9 mouse cellular contexts compared by ENCODE assay signal in genomic region chr15:41162793-41163192, GRCm38 (mm10).
DNase-seq lines count a peak whose midpoint lies in the region; ATAC-seq lines count a peak whose summit lies in the region.
"Had no signal": no experiment of that assay in that cellular context is flagged by ENCODE, and none has a peak within 500 bp of the region (broad histone marks: within the 10 kb centered on the region; RNA-seq: fewer than 3 reads in every experiment).

No protein-coding gene starts in this region.

- ATAC-seq in liver, embryonic 12.5 days, result no peak
- ATAC-seq in embryonic facial prominence, embryonic 13.5 days (ENCODE audit: insufficient number of reproducible peaks, insufficient read depth, low FRiP score, low TSS enrichment, low read depth), result no peak
- 0 out of 2 replicates have a peak, but pooled peaks have one; percentile 39 for ATAC-seq in hindbrain, embryonic 12.5 days (ENCODE audit: low FRiP score)
- peak; percentile 31; the same call in 1 of the 2 replicates for ATAC-seq in midbrain, embryonic 12.5 days (ENCODE audit: low FRiP score, low read depth)

- H3K27ac ChIP-seq in liver, embryonic 12.5 days, result no peak overlapping the region
- H3K27ac ChIP-seq in embryonic facial prominence, embryonic 13.5 days, result no peak overlapping the region; the same call in 1 of the 2 replicates
- no peak overlapping the region for H3K27ac ChIP-seq in hindbrain, embryonic 12.5 days
- H3K27ac ChIP-seq in midbrain, embryonic 12.5 days (replicated peaks), result no peak overlapping the region

- H3K9ac ChIP-seq in liver, embryonic 12.5 days, result no peak overlapping the region
- H3K9ac ChIP-seq in embryonic facial prominence, embryonic 13.5 days, result no peak overlapping the region
- no peak overlapping the region for H3K9ac ChIP-seq in hindbrain, embryonic 12.5 days
- H3K9ac ChIP-seq in midbrain, embryonic 12.5 days (replicated peaks), result no peak overlapping the region

- WGBS in liver, embryonic 12.5 days (ENCODE audit: insufficient replicate concordance), result 6% methylated on average over 8 of the region's 8 CpGs
- 4% methylated on average over 8 of the region's 8 CpGs for WGBS in embryonic facial prominence, embryonic 13.5 days
- 4% methylated on average over 8 of the region's 8 CpGs for WGBS in hindbrain, embryonic 12.5 days
- 7% methylated on average over 8 of the region's 8 CpGs for WGBS in midbrain, embryonic 12.5 days

- H3K27me3 ChIP-seq in liver, embryonic 12.5 days (replicated peaks), result no peaks in the 10 kb centered on the region
- no peaks in the 10 kb centered on the region for H3K27me3 ChIP-seq in embryonic facial prominence, embryonic 13.5 days
- 0 out of 2 replicates have a peak, but pooled peaks cover 3% of the 10 kb centered on the region for H3K27me3 ChIP-seq in hindbrain, embryonic 12.5 days
- no peaks in the 10 kb centered on the region for H3K27me3 ChIP-seq in midbrain, embryonic 12.5 days

- peak; percentile 18 for DNase-seq in liver
- DNase-seq in adipocyte (ENCODE audit: low spot score), result peak; percentile 68
- peak; percentile 14 to 26 for DNase-seq in layer of hippocampus, postnatal 36 days
- peak; percentile 22 for DNase-seq in thymus, postnatal 14 days

- no peak overlapping the region for H3K4me2 ChIP-seq in liver, embryonic 12.5 days
- H3K4me2 ChIP-seq in embryonic facial prominence, embryonic 13.5 days, result peak overlapping the region; percentile 45
- no peak overlapping the region for H3K4me2 ChIP-seq in hindbrain, embryonic 12.5 days (replicated peaks)
- H3K4me2 ChIP-seq in midbrain, embryonic 12.5 days (replicated peaks), result no peak overlapping the region

- no peaks in the 10 kb centered on the region for H3K9me3 ChIP-seq in liver, embryonic 12.5 days (replicated peaks)
- H3K9me3 ChIP-seq in embryonic facial prominence, embryonic 13.5 days, result no peaks in the 10 kb centered on the region
- H3K9me3 ChIP-seq in hindbrain, embryonic 12.5 days (replicated peaks), result no peaks in the 10 kb centered on the region
- no peaks in the 10 kb centered on the region for H3K9me3 ChIP-seq in midbrain, embryonic 12.5 days

- H3K4me1 ChIP-seq in liver, embryonic 12.5 days, result no peaks in the 10 kb centered on the region
- H3K4me1 ChIP-seq in embryonic facial prominence, embryonic 13.5 days, result no peaks in the 10 kb centered on the region
- H3K4me1 ChIP-seq in hindbrain, embryonic 12.5 days, result no peaks in the 10 kb centered on the region
- H3K4me1 ChIP-seq in midbrain, embryonic 12.5 days, result peaks cover 2% of the 10 kb centered on the region; the same call in 1 of the 2 replicates

- H3K36me3 ChIP-seq in liver, embryonic 12.5 days, result no peaks in the 10 kb centered on the region
- H3K36me3 ChIP-seq in embryonic facial prominence, embryonic 13.5 days, result no peaks in the 10 kb centered on the region
- H3K36me3 ChIP-seq in hindbrain, embryonic 12.5 days, result no peaks in the 10 kb centered on the region
- no peaks in the 10 kb centered on the region for H3K36me3 ChIP-seq in midbrain, embryonic 12.5 days

- H3K4me3 ChIP-seq in liver, embryonic 12.5 days, result no peak overlapping the region
- no peak overlapping the region for H3K4me3 ChIP-seq in embryonic facial prominence, embryonic 13.5 days
- H3K4me3 ChIP-seq in hindbrain, embryonic 12.5 days, result no peak overlapping the region
- no peak overlapping the region for H3K4me3 ChIP-seq in midbrain, embryonic 12.5 days
- H3K4me3 ChIP-seq: erythroblast, embryonic 14.5 days had no signal

Comparison
In these comparisons a context has a peak if more than half of its experiments do, and no peak if none do; other contexts are left out.
1. DNase-seq: peak in every context shown above with its lines; median percentile 68 in adipocyte; 22 in thymus, postnatal 14 days; 20 in layer of hippocampus, postnatal 36 days; 18 in liver.
2. ATAC-seq: peak in hindbrain, embryonic 12.5 days (single experiment) and midbrain, embryonic 12.5 days (single experiment); none in liver, embryonic 12.5 days (single experiment) and embryonic facial prominence, embryonic 13.5 days (single experiment).